Mouse (Mus musculus) spleen, postnatal 4 days (tissue): ENCODE data around the gene Aifm1.
"Not testable (repeated sequence)": the region's sequence is repeated elsewhere in the genome, so short reads cannot be mapped to it uniquely, and the experiment has no call there.

Experiments used
- DNase-seq, 2 experiments: peaks; one replicate each; pipeline ENCODE4 v3.0.0; 2022; ENCODE audit warnings: low spot score in 2 of 2

Gene Aifm1

DNA sequence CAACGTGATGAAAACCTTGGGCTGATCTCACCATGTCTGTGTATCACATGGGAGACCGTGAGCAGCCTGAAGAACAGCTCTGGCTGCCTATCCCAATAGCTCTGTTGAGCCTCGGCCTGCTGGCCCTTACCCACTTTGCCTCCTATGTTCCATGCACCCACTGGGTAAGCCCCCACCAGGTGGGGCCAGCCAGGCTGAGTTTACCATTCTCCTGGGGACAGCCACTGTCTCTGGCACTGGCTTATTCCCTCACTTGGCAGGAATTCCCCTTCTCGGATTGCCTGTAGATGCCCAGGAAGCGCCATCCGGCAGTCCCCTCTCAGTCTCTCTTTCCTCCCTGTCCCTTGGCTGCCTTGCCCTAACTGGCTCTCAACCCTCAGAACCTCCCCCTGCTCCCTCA lies 56.4 kb downstream of the Aifm1 start:
- DNase-seq, result no peak

GRCm38 (mm10) chrX:48455018-48455417 lies 58.3 kb downstream of the Aifm1 start:
- DNase-seq, result peak in 1 of 2 experiments; percentile 15

DNA sequence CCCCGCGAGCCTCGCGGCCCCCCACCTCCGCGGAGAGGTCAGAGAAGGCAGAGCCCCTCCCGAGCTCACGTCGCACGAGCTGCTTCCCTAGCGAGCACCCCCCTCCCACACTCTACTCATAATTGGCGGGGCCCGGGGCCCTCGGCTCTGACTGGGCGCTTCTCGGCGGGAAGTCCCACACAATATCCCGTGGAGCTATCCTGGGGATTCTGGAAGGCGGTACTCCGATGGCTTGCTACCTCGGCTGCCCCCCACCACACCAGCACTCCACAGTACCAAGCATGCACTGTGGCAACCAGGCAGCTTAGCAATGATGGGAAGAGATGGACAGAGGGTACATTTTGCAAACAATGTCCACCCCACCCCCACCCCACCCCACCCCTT lies 58.9 kb downstream of the Aifm1 start:
- no peak for DNase-seq

- DNase-seq, result peak; percentile 74 to 87
These were observed 59.4 kb downstream of the Aifm1 start for GRCm38 (mm10) chrX:48453736-48454494.

DNA sequence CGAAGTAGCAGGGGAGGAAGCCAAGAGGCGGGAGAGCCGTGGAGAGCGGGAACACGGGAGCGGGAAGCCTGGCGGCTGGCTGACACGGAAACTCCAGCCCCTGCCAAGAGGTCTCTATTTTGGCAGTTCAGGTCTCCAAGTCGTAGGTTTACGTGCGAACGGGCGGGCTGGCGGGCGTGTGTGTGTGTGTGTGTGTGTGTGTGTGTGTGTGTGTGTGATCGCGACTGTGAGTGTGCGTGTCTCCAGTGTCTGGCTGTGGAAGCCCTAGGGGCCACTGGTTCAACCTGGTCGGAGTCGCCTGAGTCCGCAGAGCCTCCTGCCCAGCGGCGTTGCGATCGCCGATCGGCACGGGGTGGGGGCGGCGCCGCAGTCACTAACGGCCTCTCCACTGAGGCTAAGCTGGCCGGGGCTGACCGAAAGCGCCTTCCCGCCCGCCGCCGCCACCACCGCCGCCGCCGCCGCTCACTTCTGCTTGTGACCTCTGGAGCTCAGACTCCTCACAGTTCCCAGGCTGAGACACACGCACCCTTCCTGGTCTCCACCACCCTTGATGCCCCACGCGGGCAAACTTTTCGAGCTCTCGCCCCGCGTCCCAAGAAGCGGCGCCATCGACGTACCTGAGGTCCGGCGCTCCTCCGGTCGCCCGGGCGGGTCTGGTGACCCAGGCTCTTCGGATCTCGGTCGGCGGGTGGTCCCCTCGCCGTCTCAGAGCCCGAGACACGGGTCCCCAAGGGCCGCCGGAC lies 60.3 kb downstream of the Aifm1 start:
- DNase-seq, result peak; percentile 38 to 74

DNA sequence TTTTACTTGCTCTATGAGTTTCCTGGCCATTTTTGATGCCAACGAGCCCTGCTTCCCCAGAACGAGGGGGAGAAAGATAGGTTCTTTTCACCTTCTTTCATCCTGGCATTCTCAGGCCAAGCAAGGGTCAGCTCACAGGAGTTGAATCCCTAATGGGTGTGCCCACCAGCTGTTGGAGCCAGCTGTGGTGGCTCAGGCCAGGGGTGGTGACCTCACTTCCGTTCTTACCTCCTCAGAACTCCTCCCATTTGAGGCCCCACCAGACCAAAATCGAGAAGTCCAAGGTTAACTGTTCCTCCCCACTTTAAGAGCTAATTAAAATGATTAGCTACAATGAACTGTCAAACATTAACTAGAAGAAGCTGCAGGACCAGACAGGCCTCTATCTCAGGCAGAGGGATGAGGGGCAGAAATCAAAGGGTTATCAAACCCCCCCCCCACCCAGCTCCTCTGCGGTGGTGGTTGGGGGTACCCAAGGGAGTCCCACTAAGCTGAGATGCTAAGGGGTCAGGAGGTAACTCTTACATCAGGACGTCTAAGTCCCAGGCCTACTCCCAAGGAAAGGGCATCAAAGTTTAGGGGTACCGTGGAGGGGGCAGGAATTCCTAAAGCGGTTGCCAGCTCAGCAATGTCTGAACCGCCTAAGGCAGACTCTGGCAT lies 61.0 kb downstream of the Aifm1 start:
- DNase-seq, result peak in 1 of 2 experiments; percentile 18

GRCm38 (mm10) chrX:48449646-48450045 lies 63.7 kb downstream of the Aifm1 start:
- no peak for DNase-seq

GRCm38 (mm10) chrX:48444677-48445076 lies 68.7 kb downstream of the Aifm1 start:
- DNase-seq, result no peak

DNA sequence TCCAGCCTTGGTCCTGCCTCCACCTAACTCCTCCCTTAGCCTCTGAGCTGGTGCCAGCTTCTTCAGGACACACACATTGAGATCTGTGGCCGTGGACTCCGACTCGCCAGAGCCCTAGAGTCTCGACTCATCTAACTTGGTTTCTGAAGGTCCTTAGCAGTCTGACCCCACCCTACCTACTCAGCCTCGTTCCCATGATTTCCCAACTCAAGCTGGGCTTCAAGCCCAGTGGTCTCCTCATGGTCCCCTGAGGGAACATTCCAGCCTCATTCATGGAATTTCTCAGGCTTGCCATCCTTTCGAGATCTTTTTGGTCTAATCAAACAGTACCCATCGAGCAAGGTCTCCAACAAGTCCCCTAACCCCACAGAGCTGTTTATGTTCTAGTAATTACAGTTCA lies 71.4 kb downstream of the Aifm1 start:
- DNase-seq, result no peak

GRCm38 (mm10) chrX:48441548-48441947 lies 71.8 kb downstream of the Aifm1 start:
- DNase-seq, result no peak

- DNase-seq, result peak in 1 of 2 experiments; percentile 23
These were observed 74.3 kb downstream of the Aifm1 start for GRCm38 (mm10) chrX:48439036-48439435.

- not testable (repeated sequence) for DNase-seq
These were observed 77.3 kb downstream of the Aifm1 start for GRCm38 (mm10) chrX:48436082-48436481.

DNA sequence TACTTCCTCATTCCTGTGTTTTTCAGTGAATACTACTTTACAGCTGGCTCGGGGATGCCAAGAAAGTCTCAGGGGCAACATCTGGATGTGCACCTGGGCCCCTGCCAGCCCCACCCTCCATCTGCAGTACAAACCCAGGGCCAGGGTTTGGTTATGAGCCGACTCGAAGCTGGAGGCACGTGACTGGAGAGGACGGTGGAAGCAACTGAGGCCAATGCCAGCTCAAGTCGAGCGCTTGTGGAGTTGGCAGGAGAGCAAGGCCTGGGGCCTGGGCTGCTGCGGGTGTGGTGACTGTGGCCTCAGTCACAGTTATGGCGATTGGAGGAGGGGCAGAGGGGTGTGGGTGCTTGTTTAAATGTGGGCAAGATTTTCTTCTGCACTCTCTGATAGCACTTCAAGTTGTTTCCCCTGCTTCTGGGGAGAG lies 77.9 kb downstream of the Aifm1 start:
- peak in 1 of 2 experiments; percentile 21 for DNase-seq

GRCm38 (mm10) chrX:48434251-48434650 lies 79.1 kb downstream of the Aifm1 start:
- no peak for DNase-seq

- DNase-seq, result peak; percentile 73 to 79
These were observed 79.8 kb downstream of the Aifm1 start for GRCm38 (mm10) chrX:48433527-48433899.

DNA sequence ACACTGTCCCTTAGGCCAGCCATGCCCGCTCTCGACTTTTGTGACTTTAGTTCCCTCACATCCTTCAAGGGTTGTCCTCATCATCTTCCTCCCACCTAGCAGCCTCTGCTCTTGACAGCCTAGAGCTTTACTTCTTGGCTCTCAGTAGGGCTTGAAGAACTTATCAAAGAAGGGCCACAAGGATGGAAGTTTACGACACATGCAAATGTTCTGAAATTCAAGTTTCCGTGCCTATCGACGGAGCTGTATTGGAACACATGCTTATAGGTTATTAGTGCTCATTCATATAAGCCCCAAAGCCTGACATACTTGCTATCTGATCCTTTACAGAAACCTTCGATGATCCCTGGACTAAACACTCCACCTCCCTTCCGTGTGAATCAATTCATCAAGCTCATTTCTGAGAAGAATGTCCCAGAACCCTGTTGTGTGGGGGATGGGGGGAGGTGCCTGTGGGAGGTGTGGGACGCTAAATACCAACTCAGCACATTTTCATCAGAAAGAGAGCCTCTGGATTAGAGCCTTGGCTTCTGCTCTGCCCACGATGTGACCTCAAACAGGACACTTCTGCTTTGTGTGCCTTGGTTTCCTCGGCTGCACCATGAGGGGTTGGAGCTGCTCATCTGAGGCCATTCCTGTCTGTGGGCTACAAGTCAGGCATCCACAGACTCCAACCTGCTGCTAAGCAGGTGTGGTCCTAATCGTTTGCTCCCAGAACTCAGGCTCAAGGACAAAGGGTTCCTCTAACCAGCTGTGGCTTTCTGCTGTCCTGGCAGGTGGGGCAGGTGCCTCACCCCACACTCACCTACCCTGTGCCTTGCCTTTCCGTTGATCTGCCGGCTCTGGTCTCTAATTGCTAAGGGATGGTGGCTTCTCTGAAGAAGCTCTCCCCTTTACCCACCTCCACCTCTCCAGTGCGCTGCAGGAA lies 80.5 kb downstream of the Aifm1 start:
- DNase-seq, result peak in 1 of 2 experiments; percentile 59

DNA sequence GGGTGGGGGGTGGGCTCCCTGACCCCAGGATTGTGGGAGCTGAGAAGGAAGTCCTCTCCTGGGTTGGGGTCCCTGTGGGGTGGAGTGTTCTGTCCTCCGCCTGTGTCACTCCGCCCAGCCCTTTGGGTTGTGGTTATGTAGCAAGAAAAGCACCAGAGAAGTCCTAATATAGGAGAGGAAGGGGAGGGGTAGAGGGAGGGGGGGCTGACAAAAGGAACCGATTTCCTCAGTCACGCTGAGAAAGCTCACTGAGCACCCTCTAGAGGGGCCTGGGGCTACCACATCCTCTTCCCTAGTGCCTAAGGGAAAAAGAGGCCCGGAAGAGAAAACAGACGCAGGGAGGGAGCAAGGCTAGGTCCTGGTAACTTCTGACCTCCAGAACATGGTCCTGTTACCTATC lies 83.8 kb downstream of the Aifm1 start:
- DNase-seq, result peak; percentile 25 to 64

DNA sequence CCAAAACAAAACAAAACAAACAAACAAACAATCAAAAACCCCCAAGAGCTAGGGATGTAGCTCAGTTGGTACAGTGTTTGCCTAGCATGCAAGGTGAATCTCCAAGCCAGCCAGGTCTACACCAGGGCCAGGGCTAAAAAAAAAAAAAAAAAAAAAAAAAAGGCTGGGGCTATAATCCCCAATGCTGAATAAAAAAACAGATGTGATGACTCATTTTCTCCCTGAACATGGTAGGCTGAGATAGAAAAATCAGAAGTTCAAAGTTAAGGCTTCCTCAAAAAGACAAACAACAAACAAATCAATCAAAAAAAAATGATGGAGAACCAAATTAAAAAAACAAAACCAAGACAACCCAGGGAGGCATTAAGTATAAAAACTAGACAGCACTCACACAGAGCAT lies 84.3 kb downstream of the Aifm1 start:
- no peak for DNase-seq

GRCm38 (mm10) chrX:48428642-48429041 lies 84.7 kb downstream of the Aifm1 start:
- DNase-seq, result no peak

DNA sequence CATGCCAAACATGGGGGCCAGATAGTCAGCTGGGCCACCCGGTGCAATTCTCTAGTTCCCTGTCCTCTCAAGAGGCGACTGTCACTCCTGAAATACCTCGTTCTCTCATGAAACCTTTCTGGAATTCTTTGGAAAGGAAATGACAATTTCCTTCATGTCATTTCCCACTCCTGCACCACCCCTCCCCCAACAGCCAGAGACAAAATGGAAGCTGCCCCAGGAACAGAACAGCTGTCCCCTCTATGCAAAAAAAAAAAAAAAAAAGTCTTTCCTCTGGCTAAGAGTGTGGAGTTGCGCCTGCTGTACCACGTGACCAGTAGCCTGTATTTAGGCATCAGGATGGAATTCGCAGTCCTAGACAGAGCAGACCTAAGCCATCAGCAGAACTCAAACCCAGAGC lies 85.1 kb downstream of the Aifm1 start:
- DNase-seq, result no peak

GRCm38 (mm10) chrX:48425280-48425679 lies 88.1 kb downstream of the Aifm1 start:
- DNase-seq, result peak in 1 of 2 experiments; percentile 47
